Mouse (Mus musculus): ENCODE results near the gene Samsn1.

DNA sequence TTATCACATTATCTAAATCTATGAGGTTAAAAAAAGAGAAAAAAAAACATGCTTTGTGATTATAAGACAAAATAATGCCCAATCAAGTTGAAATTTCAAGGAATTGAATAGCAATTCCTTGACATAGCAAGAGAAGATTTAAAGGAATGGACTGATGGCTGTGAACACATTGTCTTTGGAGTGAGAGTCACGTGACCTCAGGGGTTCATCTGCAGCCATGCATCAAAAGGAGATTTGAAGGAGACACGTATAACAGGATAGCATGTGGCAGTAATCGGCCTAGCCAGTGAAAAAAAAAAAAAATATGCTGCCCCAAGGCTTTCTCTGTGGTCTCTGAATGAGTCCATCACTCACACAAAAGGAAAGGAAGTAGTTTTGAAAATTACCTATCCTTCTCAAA lies 201.1 kb downstream of the Samsn1 start:
- TF ChIP-seq HCFC1 (IDR thresholded peaks at IDR 0.05; ENCODE audit: borderline replicate concordance, insufficient read depth, low read length) (no peak), MAFK (IDR thresholded peaks at IDR 0.05; ENCODE audit: insufficient read depth, low read depth, low read length) (no peak), ZNF384 (IDR thresholded peaks at IDR 0.05; ENCODE audit: low read depth, low read length) (no peak), ZC3H11A (IDR thresholded peaks at IDR 0.05; ENCODE audit: borderline replicate concordance, low read depth, low read length) (no peak), CHD2 (IDR thresholded peaks at IDR 0.05; ENCODE audit: low read depth, low read length) (no peak)

Data from ES-E14 (cell line).